Mouse (Mus musculus): Measurements from ENCODE around the gene Mus81. TPM values are rescaled to one million over a fixed set of nuclear protein-coding genes. Genes with fewer than 3 reads are reported as not detected.

Mus81 gene
- 58.4 and 60.0 TPM in 2 replicates for polyA plus RNA-seq (2012; ENCODE audit: low replicate concordance)

DNA sequence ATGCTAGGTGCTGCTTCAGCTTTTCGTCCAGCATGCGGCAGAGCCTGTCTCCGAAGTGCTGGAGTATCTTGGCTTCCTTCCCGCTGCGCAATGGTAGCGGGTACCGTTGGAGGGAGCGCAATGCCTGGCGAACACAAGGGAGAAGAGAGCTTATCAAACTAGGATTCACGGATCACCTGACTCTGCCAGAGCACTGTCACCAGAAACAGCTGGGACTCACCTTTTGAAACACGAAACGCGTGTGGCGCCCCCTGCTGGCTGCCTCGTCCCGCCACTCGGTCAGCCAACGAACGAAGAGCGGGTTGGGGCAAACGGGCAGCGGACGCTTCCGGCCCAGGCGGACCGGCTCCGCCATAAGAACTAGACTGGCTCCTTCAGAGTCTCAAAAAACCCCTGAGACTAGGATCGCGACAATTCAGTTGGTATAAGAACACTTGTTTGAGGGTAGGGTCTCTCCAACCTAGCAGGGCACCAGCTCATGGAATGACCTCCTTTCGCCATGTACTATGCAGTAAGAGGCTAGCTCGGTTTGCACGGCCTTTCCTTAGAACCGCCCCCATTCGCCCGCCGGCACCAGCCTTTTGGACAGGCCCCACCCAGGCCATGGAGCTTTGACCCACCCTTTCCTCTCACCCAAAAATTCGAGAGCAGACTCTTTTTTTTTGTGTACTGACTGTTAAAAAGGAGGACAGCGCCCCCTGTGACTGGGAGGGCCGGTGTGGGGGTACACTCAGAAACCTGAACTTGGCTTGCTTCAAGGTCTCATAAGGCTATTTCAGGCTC lies at the start of gene Mus81:
Gene Mus81 (minus strand): TSS at position 635 of the 783 bp plus-strand sequence.

DNA sequence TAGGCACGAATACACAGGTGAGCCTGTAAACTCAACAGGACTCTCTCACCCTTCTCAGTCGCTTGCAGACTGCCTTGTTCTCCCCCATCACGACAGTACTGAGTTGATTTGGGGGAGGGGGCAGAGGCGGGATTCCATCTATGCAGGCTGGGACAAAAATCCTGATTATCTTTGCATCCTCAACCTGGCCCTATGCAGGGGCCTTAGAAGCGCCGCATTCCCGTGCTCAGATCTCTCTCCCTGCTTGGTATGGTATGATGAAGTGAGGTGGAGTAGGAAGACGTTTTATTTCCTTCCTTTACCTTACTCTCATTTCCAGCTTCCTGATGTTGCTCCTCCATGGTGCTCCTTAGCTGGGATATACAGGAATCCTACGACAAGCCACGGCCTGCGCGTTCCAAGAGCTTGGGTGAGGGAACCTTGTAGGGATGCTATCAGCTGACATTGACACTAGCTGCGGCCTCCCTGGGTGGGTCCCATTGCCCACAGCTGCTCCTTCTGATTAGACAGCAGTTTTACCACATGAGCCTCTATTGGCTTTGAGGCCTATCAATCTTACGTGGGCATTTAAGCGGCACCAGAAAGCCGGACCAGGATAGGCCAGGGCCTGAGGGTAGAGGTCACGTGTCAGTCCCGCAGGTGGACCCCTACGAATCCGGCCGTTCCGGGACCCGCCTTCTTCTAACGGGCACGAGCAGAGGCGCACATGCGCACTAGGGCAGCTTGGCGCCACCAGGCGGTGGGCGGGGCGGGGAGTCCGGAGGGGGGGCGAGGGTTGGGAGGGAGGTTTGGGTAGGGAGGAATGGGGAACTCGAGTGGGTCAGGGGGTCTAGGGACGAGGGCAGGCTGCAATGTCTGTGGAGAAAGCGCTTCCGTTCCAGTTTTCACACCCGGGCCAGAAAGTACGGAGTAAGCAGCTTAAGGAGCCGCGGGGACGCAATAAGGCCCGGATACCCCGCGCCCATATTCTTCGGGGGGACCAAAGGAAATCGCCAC lies 22.1 kb upstream of the Mus81 start, which contains the start of gene Snx32:
Gene Snx32 (minus strand): TSS at position 508 of the 996 bp plus-strand sequence.

DNA sequence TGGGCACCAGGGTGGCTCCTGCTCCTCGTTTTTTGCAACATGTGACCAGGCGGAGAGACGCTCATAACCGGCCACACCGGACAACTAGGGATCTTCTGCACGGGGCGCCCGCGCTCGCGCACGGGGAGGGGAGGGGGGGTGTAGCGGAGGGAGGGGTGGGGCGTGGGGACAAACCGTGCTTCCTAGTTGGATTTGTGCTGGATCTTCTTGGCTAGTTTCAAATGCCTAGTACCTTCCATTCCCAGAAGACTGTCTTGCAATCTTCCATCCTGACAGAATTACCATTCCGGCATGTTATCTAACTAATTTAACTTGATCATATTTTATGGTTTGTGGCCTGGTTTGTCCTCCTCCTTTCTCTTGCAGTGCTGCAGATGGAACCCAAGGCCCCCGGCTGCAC lies 15.5 kb upstream of the Mus81 start, which contains the start of gene 1700020D05Rik:
Gene 1700020D05Rik (minus strand): TSS at position 101 of the 400 bp plus-strand sequence.

DNA sequence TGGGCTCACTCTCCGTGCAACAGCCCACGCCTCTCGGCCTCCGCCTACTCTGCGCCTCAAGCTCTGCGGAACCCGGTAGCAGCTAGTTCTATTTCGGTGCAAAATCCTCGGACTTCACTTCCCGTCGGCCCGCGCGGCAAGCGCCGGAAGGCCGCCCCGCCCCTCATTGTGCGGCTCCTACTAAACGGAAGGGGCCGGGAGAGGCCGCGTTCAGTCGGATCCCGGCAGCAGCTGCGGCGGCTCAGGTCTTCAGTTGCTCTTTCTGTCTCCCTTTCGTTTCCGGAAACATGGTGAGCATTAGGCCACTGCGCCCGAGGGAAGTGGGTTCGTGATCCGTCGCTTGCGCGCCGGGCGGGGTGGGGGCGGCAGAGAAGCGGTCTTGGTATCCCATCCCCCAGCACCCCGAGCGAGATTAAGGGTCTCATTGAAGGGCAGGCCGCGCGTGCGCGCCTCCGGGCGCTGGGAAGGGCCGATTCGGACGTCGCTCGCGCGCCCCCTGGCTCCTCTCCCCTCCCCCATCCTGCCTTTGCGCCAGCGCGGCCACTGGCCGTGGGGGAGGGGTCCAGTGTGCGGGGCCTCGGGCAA lies 2.2 kb upstream of the Mus81 start, which contains the start of gene Cfl1:
Gene Cfl1 (plus strand): TSS at position 143 of the 585 bp plus-strand sequence.

DNA sequence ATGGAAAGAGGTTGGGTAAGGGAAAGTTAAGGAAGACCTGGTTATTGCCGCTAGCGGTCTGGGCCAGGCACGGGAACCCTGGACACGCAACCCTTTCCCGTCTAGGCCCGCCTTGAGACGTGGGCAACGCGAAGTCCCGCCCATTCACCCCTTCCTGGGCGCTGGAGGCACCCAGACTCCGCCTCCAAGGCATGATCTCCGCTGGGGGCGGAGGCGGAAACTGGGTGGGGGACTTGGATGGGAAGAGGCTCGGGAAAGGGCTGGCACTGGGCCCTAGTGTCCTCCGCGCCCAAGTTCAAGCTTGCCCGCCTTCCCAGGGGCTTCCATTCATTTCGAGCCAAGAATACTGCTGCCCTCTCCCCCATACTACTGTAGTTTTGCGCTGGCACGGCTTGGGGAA lies 14.5 kb downstream of the Mus81 start, which contains the start of gene Efemp2:
Gene Efemp2 (plus strand): TSS at position 235 of the 400 bp plus-strand sequence.

DNA sequence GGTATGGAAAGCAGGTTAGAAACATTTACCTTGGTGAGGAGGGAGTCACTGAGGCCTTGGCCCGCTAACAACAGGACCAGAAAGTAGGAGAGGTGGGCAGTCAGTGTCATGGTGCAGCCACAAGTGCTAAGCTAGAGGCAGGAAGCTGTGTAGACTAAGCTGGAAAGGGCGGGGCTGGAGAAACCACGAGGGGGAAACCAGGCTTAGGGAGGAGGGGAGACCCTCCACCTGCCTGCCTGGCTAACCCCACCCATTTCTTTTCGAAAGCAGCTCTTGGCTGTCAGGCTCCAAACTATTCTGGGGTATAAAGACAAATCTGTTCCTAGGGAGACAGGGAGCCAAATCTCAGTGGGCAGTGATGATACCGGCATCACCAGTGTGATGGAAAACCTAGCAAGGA lies 19.8 kb downstream of the Mus81 start, which contains the start of gene Ctsw:
Gene Ctsw (minus strand): TSS at position 134 of the 400 bp plus-strand sequence.

DNA sequence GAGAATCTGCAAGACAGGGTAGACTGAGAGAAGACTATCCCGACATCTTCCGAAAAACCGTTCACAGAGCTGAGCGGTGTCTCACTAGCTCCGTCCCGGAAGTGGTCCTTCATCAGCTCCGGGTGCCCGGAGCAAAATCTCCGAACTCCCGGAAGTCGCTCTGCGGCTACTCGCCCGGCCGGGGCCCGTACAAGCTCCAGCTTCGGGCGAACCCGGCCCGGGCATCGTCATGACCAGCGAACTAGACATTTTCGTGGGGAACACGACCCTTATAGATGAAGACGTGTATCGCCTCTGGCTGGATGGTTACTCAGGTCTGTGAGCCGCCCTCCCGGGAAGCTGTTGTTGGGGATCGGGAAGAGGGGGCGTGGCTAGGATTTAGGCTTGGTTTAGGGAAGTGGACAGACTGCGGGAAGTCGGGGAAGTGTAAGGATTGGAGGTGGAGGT lies 27.7 kb downstream of the Mus81 start, which contains the start of gene Fibp:
Gene Fibp (plus strand): TSS at position 151 of the 447 bp plus-strand sequence.

DNA sequence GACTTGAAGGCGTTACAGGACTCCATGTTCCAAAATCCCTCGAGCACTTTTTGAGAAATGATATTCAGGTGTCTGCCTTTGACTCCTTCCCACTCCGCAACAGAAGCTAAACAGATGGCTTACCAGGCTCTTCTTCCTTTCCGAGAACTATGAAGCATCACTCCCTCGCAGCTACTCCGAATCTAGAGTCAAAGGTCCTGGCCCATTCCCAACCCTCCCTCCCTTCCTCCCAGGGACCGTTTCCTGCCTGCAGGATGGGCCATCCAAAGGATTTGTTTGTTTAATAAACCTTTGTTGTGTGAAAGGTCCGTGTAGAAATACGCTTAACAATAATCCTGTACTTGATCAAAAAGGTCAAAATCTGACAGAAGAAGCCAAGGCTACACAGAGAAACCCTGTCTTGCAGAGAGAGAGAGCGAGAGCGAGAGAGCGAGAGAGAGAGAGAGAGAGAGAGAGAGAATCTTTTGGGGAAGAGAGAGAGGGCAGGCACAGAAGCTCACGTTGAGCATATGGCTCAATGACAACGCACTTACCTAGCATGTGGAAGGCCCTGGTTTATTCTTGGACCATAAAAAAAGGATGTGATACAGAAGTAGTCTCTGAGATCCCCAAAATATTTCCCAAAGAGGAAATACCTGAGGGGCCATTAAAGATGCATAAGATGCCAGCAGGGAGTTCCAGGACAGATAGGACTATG lies 30.3 kb downstream of the Mus81 start, which contains the start of gene Ccdc85b:
Gene Ccdc85b (minus strand): TSS at position 149 of the 697 bp plus-strand sequence.

DNA sequence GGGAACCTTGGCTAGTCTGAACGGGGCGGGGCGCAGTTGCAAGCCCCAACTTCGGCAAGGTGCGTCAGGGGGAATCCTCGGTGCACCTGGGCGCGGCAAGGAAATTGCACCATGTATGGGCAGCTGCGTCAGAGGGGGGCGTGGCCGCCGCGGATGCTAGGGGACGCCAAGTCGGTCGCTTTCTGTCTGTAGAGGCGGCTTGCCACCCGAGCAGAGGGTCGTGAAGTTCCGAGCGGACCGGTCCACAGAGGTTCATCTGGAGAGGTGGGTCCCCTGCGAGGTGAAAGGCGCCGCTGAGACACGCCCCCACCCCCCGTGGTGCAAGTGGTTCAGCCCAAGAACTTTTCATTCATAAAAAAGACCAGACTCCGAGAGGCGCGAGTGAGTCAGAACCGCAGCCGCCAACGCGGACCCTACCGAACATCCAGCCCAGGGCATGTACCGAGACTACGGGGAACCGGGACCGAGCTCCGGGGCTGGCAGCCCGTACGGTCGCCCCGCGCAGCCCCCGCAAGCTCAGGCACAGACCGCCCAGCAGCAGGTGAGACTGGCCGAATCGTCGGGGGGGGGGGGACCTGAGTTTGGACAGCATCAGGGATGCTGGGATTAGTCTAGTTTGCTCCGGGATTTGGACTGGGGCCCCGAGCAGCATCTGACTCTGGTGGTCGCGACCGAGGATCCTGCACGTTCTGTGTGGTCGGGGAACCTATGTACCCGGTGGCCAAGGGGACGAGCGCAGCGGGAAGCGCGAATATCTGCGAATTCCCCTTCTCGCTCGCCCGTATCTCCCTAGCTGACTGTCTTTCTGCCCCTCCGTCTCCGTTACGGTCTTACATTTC lies 40.5 kb downstream of the Mus81 start, which contains the start of gene Fosl1:
Gene Fosl1 (plus strand): TSS at position 33 of the 839 bp plus-strand sequence.

Other genes with a start within 250 kb of the Mus81 start
- gene Pacs1, start 215.3 kb downstream of the Mus81 start, polyA plus RNA-seq (2012; ENCODE audit: low replicate concordance) = 116 and 125 TPM in 2 replicates
- gene Sf3b2, start 192.9 kb downstream of the Mus81 start, polyA plus RNA-seq (2012; ENCODE audit: low replicate concordance) = 314 and 709 TPM in 2 replicates
- 0.16 and 0.23 TPM in 2 replicates for gene Gal3st3, start 190.1 kb downstream of the Mus81 start, polyA plus RNA-seq (2012; ENCODE audit: low replicate concordance)
- gene Catsper1, start 152.7 kb downstream of the Mus81 start, polyA plus RNA-seq (2012; ENCODE audit: low replicate concordance) = not detected in 2 replicates
- gene Cst6, start 138.8 kb downstream of the Mus81 start, polyA plus RNA-seq (2012; ENCODE audit: low replicate concordance) = not detected in 2 replicates
- gene Eif1ad, start 121.7 kb downstream of the Mus81 start, polyA plus RNA-seq (2012; ENCODE audit: low replicate concordance) = 27.6 and 41.9 TPM in 2 replicates
- 57.6 and 104 TPM in 2 replicates for gene Banf1, start 121.2 kb downstream of the Mus81 start, polyA plus RNA-seq (2012; ENCODE audit: low replicate concordance)
- gene Sart1, start 99.7 kb downstream of the Mus81 start, polyA plus RNA-seq (2012; ENCODE audit: low replicate concordance) = 72.0 and 110 TPM in 2 replicates
- not detected in 2 replicates for gene Tsga10ip, start 85.9 kb downstream of the Mus81 start, polyA plus RNA-seq (2012; ENCODE audit: low replicate concordance)
- 179 and 311 TPM in 2 replicates for gene Drap1, start 63.4 kb downstream of the Mus81 start, polyA plus RNA-seq (2012; ENCODE audit: low replicate concordance)
- gene AI837181, start 63.3 kb downstream of the Mus81 start, polyA plus RNA-seq (2012; ENCODE audit: low replicate concordance) = 69.5 and 77.3 TPM in 2 replicates
- 22.9 and 39.9 TPM in 2 replicates for gene Fosl1, start 40.9 kb downstream of the Mus81 start, polyA plus RNA-seq (2012; ENCODE audit: low replicate concordance)
- gene Ccdc85b, start 30.5 kb downstream of the Mus81 start, polyA plus RNA-seq (2012; ENCODE audit: low replicate concordance) = 11.4 and 13.8 TPM in 2 replicates
- gene Fibp, start 27.8 kb downstream of the Mus81 start, polyA plus RNA-seq (2012; ENCODE audit: low replicate concordance) = 11.1 and 197 TPM in 2 replicates
- gene Ctsw, start 19.9 kb downstream of the Mus81 start, polyA plus RNA-seq (2012; ENCODE audit: low replicate concordance) = 0.34 and 1.2 TPM in 2 replicates
- 0.91 and 1.5 TPM in 2 replicates for gene Efemp2, start 14.4 kb downstream of the Mus81 start, polyA plus RNA-seq (2012; ENCODE audit: low replicate concordance)
- 2,530 and 3,476 TPM in 2 replicates for gene Cfl1, start 2.1 kb upstream of the Mus81 start, polyA plus RNA-seq (2012; ENCODE audit: low replicate concordance)
- 0.35 and 0.47 TPM in 2 replicates for gene 1700020D05Rik, start 15.4 kb upstream of the Mus81 start, polyA plus RNA-seq (2012; ENCODE audit: low replicate concordance)
- gene Snx32, start 22.1 kb upstream of the Mus81 start, polyA plus RNA-seq (2012; ENCODE audit: low replicate concordance) = 4.1 and 8.2 TPM in 2 replicates
- gene Ovol1, start 72.2 kb upstream of the Mus81 start, polyA plus RNA-seq (2012; ENCODE audit: low replicate concordance) = not detected in 2 replicates
- 16.9 and 32.7 TPM in 2 replicates for gene Ap5b1, start 79.6 kb upstream of the Mus81 start, polyA plus RNA-seq (2012; ENCODE audit: low replicate concordance)
- gene Rnaseh2c, start 113.5 kb upstream of the Mus81 start, polyA plus RNA-seq (2012; ENCODE audit: low replicate concordance) = 248 and 435 TPM in 2 replicates
- 46.4 and 73.1 TPM in 2 replicates for gene Kat5, start 121.8 kb upstream of the Mus81 start, polyA plus RNA-seq (2012; ENCODE audit: low replicate concordance)
- gene Rela, start 149.1 kb upstream of the Mus81 start, polyA plus RNA-seq (2012; ENCODE audit: low replicate concordance) = 61.2 and 268 TPM in 2 replicates
- gene Sipa1, start 175.3 kb upstream of the Mus81 start, polyA plus RNA-seq (2012; ENCODE audit: low replicate concordance) = 361 and 570 TPM in 2 replicates
- gene Map3k11, start 200.3 kb upstream of the Mus81 start, polyA plus RNA-seq (2012; ENCODE audit: low replicate concordance) = 157 and 178 TPM in 2 replicates
- 468 and 751 TPM in 2 replicates for gene Pcnx3, start 200.5 kb upstream of the Mus81 start, polyA plus RNA-seq (2012; ENCODE audit: low replicate concordance)
- gene Kcnk7, start 216.0 kb upstream of the Mus81 start, polyA plus RNA-seq (2012; ENCODE audit: low replicate concordance) = 1.1 and 3.7 TPM in 2 replicates
- gene Ehbp1l1, start 237.9 kb upstream of the Mus81 start, polyA plus RNA-seq (2012; ENCODE audit: low replicate concordance) = 268 and 413 TPM in 2 replicates
- 41.3 and 119 TPM in 2 replicates for gene Fam89b, start 241.3 kb upstream of the Mus81 start, polyA plus RNA-seq (2012; ENCODE audit: low replicate concordance)

All from leukemia stem cell, adult 10-12 weeks (primary cell).